Mouse (Mus musculus): ENCODE measurements around the gene Ubtd2.

GRCm38 (mm10) chr11:32551579-32552297 lies 96.6 kb downstream of the Ubtd2 start:
- TF ChIP-seq TAL1 (IDR thresholded peaks at IDR 0.05; ENCODE audit: low read length) (no peak), GATA1 (IDR thresholded peaks at IDR 0.05; ENCODE audit: low read length) (no peak)
